Mouse (Mus musculus) embryonic fibroblast, embryonic 13.5 days (primary cell): ENCODE data around the gene Flt1. TPM values are rescaled to one million over a fixed set of nuclear protein-coding genes. Genes with fewer than 3 reads are reported as not detected.

Source experiments
- H3K27ac ChIP-seq: 2 replicates; pipeline ENCODE4 v1.5.1; 2012; ENCODE audit warnings: low read length, control low read depth, inconsistent platforms; ENCODE audit not compliant: insufficient read depth
- H3K4me1 ChIP-seq: 2 replicates; pipeline ENCODE4 v1.6.1; 2011; ENCODE audit warnings: low read length; ENCODE audit not compliant: control insufficient read depth, insufficient read depth
- H3K4me3 ChIP-seq: 2 replicates; pipeline ENCODE4 v1.5.1; 2011; ENCODE audit warnings: mild to moderate bottlenecking, control low read depth, low read length; ENCODE audit not compliant: insufficient read depth
- CTCF ChIP-seq: IDR thresholded peaks from 2 replicates; pipeline ENCODE4 v1.5.1; 2011; ENCODE audit warnings: mild to moderate bottlenecking, control low read depth, low read length, moderate library complexity, borderline replicate concordance; ENCODE audit not compliant: insufficient read depth
- POLR2A ChIP-seq: IDR thresholded peaks from 2 replicates; pipeline ENCODE4 v1.6.1; 2011; ENCODE audit warnings: low read depth, mild to moderate bottlenecking, control low read depth, low read length, moderate library complexity
- polyA plus RNA-seq: library from polyadenylated mRNA; stranded (reverse); fragments of >200 nt; gene quantifications from 2 replicates; pipeline ENCODE4 v1.2.4, GENCODE M21; 2011; ENCODE audit warnings: low read depth; ENCODE audit not compliant: missing spikeins, insufficient read length

The Flt1 gene
- polyA plus RNA-seq, 1 experiment = 38.2 TPM

DNA sequence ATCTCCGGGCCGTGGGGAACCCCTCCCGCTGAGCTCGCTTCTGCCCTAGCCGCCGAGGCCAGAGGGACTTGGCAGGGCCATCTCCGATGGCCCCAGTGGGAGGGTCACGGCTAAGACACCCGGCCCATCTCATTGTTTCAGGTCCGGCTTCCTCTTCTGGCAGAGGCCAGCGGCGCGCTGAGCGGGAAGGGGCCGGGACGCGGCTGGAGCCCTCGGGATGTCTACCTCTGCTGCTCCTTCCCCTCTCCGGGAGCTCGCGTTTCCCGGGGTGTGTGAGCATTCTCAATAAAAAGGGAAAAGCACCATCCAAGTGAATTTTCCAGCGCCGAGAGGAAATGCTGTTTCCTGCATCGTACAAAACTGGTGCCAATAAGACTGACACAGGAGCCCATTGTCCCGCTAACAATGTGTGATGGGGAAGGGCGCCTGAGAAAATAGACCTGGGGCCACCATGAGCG, 25.9 kb upstream of the Flt1 start:
- no peaks in the 10 kb centered on the region for H3K4me1 ChIP-seq
- no peak overlapping the region for H3K27ac ChIP-seq
- H3K4me3 ChIP-seq = peak overlapping the region; percentile 22; the same call in 1 of the 2 replicates
- TF ChIP-seq CTCF = no peak
- no peak for TF ChIP-seq POLR2A

DNA sequence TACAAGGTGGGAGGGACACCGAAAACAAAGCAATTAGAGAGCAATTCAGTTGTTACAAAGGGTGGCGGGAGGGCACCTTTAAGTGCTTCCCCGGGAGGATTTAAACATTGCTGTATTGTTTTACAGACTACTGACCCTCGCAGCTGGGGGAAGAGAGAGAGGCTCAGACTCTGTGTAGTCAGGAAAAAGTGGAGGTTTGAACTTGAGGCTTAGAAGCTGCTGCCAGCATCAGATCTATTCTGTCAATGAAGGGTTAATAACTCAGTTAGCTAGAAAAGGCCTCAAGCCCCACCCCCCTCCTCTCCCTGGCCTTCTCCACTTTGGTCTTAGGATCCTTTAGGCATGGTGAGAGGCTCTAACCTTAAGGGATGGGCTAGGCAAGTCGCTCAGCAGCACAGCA, 24.2 kb upstream of the Flt1 start:
- no peak overlapping the region for H3K27ac ChIP-seq
- no peak overlapping the region for H3K4me3 ChIP-seq
- H3K4me1 ChIP-seq = no peaks in the 10 kb centered on the region
- TF ChIP-seq CTCF (no peak), POLR2A (no peak)

DNA sequence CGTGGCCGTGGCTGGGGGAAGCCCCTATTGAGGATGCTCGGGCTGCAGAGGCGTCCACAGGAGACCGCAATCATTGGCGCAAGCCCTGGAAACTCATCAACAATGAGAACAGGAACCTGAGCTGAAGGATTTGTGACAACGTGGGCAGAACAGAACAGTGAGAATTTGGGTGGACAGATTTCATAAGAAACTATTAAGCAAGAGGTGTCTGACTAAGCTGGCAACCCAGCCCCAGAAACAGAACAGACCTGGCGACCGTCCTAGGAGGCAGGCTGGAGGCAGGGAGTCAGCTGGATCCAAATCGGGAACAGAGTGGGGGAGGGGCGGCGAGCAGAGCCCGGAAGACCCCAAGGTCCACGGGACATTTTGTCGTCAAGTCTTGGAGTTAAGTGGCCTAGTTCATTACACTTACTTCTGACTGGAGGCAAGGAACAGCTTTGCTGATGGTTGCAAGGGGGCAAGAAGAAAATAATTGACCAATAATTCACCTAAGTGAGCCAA, 22.3 kb upstream of the Flt1 start:
- TF ChIP-seq POLR2A (no peak), CTCF (no peak)

GRCm38 (mm10) chr5:147744900-147745653, 19.3 kb upstream of the Flt1 start:
- TF ChIP-seq POLR2A = no peak
- TF ChIP-seq CTCF = no peak
- Histone ChIP-seq H3K27ac (no peak overlapping the region), H3K4me1 (no peaks in the 10 kb centered on the region), H3K4me3 (no peak overlapping the region)

More for the DNA sequence above, 22.3 kb upstream of the Flt1 start:
- Histone ChIP-seq H3K27ac (peak overlapping the region; percentile 15; the same call in 1 of the 2 replicates), H3K4me1 (no peaks in the 10 kb centered on the region), H3K4me3 (no peak overlapping the region)

DNA sequence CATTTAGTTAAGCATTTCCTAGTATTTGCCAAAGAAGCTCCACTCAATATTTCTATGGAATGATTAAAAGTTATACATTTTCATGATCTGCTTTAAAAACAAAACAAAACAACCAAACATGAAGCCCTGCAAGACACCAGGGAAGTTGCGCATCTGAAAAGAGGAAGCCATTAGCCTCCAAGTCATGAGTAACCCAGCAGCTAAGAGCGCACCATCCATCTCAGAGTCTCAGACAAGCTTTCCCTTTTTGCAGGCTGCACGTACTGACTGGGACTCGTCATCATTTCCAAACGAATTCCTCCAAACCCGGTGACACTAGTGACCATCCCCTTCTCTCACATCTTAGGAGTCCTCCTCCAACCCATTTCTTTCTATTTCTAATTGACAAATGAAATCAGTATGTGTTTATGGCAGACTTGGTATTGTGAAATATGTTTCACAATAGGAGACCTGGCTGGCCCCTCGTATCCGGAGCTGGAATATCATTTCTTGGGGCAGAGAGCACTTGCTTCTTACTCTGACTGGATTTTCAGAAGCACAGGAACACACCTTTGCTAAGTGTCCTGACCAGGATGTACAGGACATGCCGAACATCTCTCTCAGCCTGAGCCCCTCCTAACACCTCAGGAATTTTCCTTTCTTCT, 16.8 kb upstream of the Flt1 start:
- no peak overlapping the region for H3K4me3 ChIP-seq
- H3K27ac ChIP-seq = no peak overlapping the region
- no peak for TF ChIP-seq POLR2A
- no peak for TF ChIP-seq CTCF

DNA sequence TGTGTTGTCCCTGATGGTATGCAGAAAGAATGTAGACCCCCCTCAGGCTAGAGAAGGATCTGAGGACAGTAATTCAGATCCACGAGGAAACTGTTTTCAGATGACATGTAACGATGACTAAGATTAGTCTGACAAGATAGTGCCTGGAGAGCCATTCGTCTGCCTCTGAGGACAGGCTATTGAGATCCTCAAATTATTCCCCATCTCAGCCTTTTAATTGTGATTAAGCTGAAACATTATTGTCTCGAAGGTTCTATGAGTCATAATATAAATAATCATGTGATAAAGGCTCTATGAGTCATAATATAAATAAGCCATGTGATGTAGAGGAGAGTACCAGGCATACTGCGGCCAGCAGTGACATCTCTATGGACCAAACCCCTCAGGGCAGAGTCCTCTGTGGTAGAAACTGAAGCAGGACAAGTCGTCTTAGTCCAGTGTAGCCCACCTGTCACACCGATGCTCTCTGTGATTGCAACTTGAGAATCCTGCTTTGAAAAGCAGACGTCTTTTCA, 11.0 kb upstream of the Flt1 start:
- no peak overlapping the region for H3K27ac ChIP-seq
- H3K4me3 ChIP-seq = no peak overlapping the region
- TF ChIP-seq CTCF = no peak
- no peak for TF ChIP-seq POLR2A
- H3K4me1 ChIP-seq = no peaks in the 10 kb centered on the region

More for the DNA sequence above, 16.8 kb upstream of the Flt1 start:
- H3K4me1 ChIP-seq = no peaks in the 10 kb centered on the region

- TF ChIP-seq POLR2A (no peak), CTCF (no peak)
- no peaks in the 10 kb centered on the region for H3K4me1 ChIP-seq
- no peak overlapping the region for H3K27ac ChIP-seq
Observed at GRCm38 (mm10) chr5:147733682-147734081, 7.9 kb upstream of the Flt1 start.

GRCm38 (mm10) chr5:147732926-147733325, 7.1 kb upstream of the Flt1 start:
- no peak overlapping the region for H3K27ac ChIP-seq

More at GRCm38 (mm10) chr5:147733682-147734081, 7.9 kb upstream of the Flt1 start:
- no peak overlapping the region for H3K4me3 ChIP-seq

DNA sequence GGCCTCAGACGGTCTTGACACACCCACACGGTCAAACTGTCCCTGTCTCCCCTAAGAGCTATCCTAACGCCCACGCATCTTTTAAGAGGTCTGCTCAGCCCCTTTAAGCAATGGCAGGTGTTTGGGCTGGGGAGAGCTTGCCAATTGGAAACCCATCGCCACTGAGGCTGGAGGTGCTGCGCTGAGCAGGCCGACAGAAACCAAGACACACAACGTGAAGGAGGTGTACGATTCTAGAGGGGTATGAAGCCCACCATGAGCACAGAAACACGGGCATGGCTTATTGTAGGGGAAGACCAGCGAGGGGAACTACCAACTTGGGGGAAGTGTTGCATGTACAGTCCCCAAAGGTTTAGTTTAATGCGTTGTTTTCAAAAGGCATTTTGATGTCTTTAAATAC, 1.7 kb upstream of the Flt1 start:
- Histone ChIP-seq H3K4me1 (no peaks in the 10 kb centered on the region), H3K4me3 (no peak overlapping the region), H3K27ac (no peak overlapping the region)
- no peak for TF ChIP-seq CTCF
- no peak for TF ChIP-seq POLR2A

More at GRCm38 (mm10) chr5:147732926-147733325, 7.1 kb upstream of the Flt1 start:
- Histone ChIP-seq H3K4me3 (no peak overlapping the region), H3K4me1 (no peaks in the 10 kb centered on the region)
- TF ChIP-seq POLR2A (no peak), CTCF (no peak)
